In genomic region chr4:135179077-135179481, GRCm38 (mm10) we compare ENCODE assay signal across 8 mouse cellular contexts. TPM values are rescaled to one million over a fixed set of nuclear protein-coding genes. Genes with fewer than 3 reads are reported as not detected.
DNase-seq lines count a peak whose midpoint lies in the region; ATAC-seq and TF ChIP-seq lines count a peak whose summit lies in the region.

No protein-coding gene starts in this region.

- TF ChIP-seq POLR2A in testis, adult 2 months (IDR thresholded peaks at IDR 0.05; ENCODE audit: control insufficient read depth, low read depth, low read length) = no peak

- no peak overlapping the region for H3K27ac ChIP-seq in heart, embryonic 12.5 days (ENCODE audit: poor library complexity, severe bottlenecking)
- H3K27ac ChIP-seq in testis, adult 2 months (ENCODE audit: control insufficient read depth, insufficient read depth, low read depth, low read length) = no peak overlapping the region
- no peak overlapping the region for H3K27ac ChIP-seq in limb, embryonic 11.5 days (replicated peaks; ENCODE audit: low read depth, low read length)
- no peak overlapping the region for H3K27ac ChIP-seq in forebrain, embryonic 15.5 days (replicated peaks)

- H3K4me2 ChIP-seq in heart, embryonic 12.5 days = no peak overlapping the region
- H3K4me2 ChIP-seq in limb, embryonic 11.5 days (ENCODE audit: low read depth, severe bottlenecking) = no peak overlapping the region
- H3K4me2 ChIP-seq in forebrain, embryonic 15.5 days (replicated peaks) = no peak overlapping the region

- no peaks in the 10 kb centered on the region; the same call in 1 of the 2 replicates for H3K9me3 ChIP-seq in heart, embryonic 12.5 days (replicated peaks)
- H3K9me3 ChIP-seq in limb, embryonic 11.5 days (ENCODE audit: control insufficient read depth, low read length) = no peaks in the 10 kb centered on the region
- no peaks in the 10 kb centered on the region for H3K9me3 ChIP-seq in forebrain, embryonic 15.5 days

- peaks cover 15% of the 10 kb centered on the region for H3K4me1 ChIP-seq in heart, embryonic 12.5 days (replicated peaks)
- H3K4me1 ChIP-seq in testis, adult 2 months (ENCODE audit: control insufficient read depth, insufficient read depth, low read length) = no peaks in the 10 kb centered on the region
- peaks cover 18% of the 10 kb centered on the region for H3K4me1 ChIP-seq in limb, embryonic 11.5 days (ENCODE audit: control insufficient read depth, insufficient read depth, low read length)
- H3K4me1 ChIP-seq in forebrain, embryonic 15.5 days = peaks cover 8% of the 10 kb centered on the region

- H3K36me3 ChIP-seq in heart, embryonic 12.5 days = no peaks in the 10 kb centered on the region
- H3K36me3 ChIP-seq in testis, adult 2 months (ENCODE audit: control insufficient read depth, insufficient read depth, low read length) = no peaks in the 10 kb centered on the region
- no peaks in the 10 kb centered on the region for H3K36me3 ChIP-seq in limb, embryonic 11.5 days (ENCODE audit: control insufficient read depth, insufficient read depth, low read length)
- peaks cover 1% of the 10 kb centered on the region for H3K36me3 ChIP-seq in splenic B cell, adult 2 months (ENCODE audit: control insufficient read depth, insufficient read depth, low read length, poor library complexity, severe bottlenecking)
- H3K36me3 ChIP-seq in forebrain, embryonic 15.5 days = no peaks in the 10 kb centered on the region

- ATAC-seq in heart, embryonic 12.5 days (ENCODE audit: insufficient number of reproducible peaks, low FRiP score) = no peak
- no peak for ATAC-seq in limb, embryonic 11.5 days (ENCODE audit: insufficient number of reproducible peaks, low FRiP score, low TSS enrichment, low read depth)
- ATAC-seq in forebrain, embryonic 15.5 days (replicated peaks) = no peak

- 24% methylated on average over 5 of the region's 5 CpGs for WGBS in heart, embryonic 12.5 days
- WGBS in limb, embryonic 11.5 days = 26% methylated on average over 5 of the region's 5 CpGs
- 21% methylated on average over 5 of the region's 5 CpGs for WGBS in forebrain, embryonic 15.5 days

- peak; percentile 45; the same call in 1 of the 2 replicates for TF ChIP-seq CTCF in testis, adult 2 months (IDR thresholded peaks at IDR 0.05; ENCODE audit: control insufficient read depth, insufficient read depth, insufficient replicate concordance, low read depth, low read length)

- H3K9ac ChIP-seq in heart, embryonic 12.5 days = peak overlapping the region; percentile 1; the same call in 1 of the 2 replicates
- no peak overlapping the region for H3K9ac ChIP-seq in limb, embryonic 11.5 days (ENCODE audit: low read length)
- H3K9ac ChIP-seq in forebrain, embryonic 15.5 days (replicated peaks) = no peak overlapping the region

- H3K4me3 ChIP-seq in heart, embryonic 12.5 days = no peak overlapping the region
- no peak overlapping the region for H3K4me3 ChIP-seq in testis, adult 2 months (ENCODE audit: control insufficient read depth, low read depth, low read length)
- no peak overlapping the region for H3K4me3 ChIP-seq in limb, embryonic 11.5 days (ENCODE audit: low read depth, low read length)
- no peak overlapping the region for H3K4me3 ChIP-seq in forebrain, embryonic 15.5 days

- DNase-seq in heart, postnatal 25 days (ENCODE audit: low spot score) = no peak
- DNase-seq in testis, postnatal 14 days (ENCODE audit: low spot score) = no peak
- peak; percentile 53 for DNase-seq in limb, embryonic 11.5 days (ENCODE audit: low spot score)
- peak; percentile 65 for DNase-seq in splenic B cell, adult 2 months (ENCODE audit: low read depth, low spot score)
- DNase-seq in right cerebral cortex, postnatal 25 days = no peak

- intact Hi-C loops in heart, postnatal 25 days (cut with DNase I) = no loop called here

- H3K27me3 ChIP-seq in heart, embryonic 12.5 days (replicated peaks) = peaks cover 60% of the 10 kb centered on the region
- no peaks in the 10 kb centered on the region for H3K27me3 ChIP-seq in testis, adult 2 months (ENCODE audit: control insufficient read depth, insufficient read depth, low read length)
- H3K27me3 ChIP-seq in limb, embryonic 11.5 days (ENCODE audit: control insufficient read depth, insufficient read depth, low read length) = peaks cover 10% of the 10 kb centered on the region
- no peaks in the 10 kb centered on the region for H3K27me3 ChIP-seq in splenic B cell, adult 2 months (ENCODE audit: control insufficient read depth, insufficient read depth, low read length, poor library complexity, severe bottlenecking)
- peaks cover 4% of the 10 kb centered on the region for H3K27me3 ChIP-seq in forebrain, embryonic 15.5 days

RNA-seq across cellular contexts. Expression of gene Runx3, which starts 58.6 kb away (rescaled TPM):
- polyA plus RNA-seq in heart, embryonic 12.5 days (2016; fragmentation: Nextera tagmentation; extraction: Ambion mirVana) = 0.04 and 0.06 TPM in 2 replicates
- total RNA-seq in heart, postnatal 25 days (2021) = under 1 TPM; 0.31 to 0.50 TPM
- 8.8 and 9.1 TPM in 2 replicates for polyA plus RNA-seq in testis, adult 2 months (2012; rRNA removed)
- polyA plus RNA-seq in limb, embryonic 11.5 days (2014; fragmentation: Nextera tagmentation; extraction: Ambion mirVana) = 0.57 and 0.61 TPM in 2 replicates
- polyA plus RNA-seq in forebrain, embryonic 15.5 days (2015; fragmentation: Nextera tagmentation; extraction: Ambion mirVana) = not detected in 2 replicates

Comparison
In these comparisons a context has a peak if more than half of its experiments do, and no peak if none do; other contexts are left out.
1. DNase-seq: peak in limb, embryonic 11.5 days (single experiment) and splenic B cell, adult 2 months (single experiment); none in heart, postnatal 25 days (single experiment), testis, postnatal 14 days (single experiment) and right cerebral cortex, postnatal 25 days (single experiment).